Mouse (Mus musculus): ENCODE results near the gene Stard3.

DNA sequence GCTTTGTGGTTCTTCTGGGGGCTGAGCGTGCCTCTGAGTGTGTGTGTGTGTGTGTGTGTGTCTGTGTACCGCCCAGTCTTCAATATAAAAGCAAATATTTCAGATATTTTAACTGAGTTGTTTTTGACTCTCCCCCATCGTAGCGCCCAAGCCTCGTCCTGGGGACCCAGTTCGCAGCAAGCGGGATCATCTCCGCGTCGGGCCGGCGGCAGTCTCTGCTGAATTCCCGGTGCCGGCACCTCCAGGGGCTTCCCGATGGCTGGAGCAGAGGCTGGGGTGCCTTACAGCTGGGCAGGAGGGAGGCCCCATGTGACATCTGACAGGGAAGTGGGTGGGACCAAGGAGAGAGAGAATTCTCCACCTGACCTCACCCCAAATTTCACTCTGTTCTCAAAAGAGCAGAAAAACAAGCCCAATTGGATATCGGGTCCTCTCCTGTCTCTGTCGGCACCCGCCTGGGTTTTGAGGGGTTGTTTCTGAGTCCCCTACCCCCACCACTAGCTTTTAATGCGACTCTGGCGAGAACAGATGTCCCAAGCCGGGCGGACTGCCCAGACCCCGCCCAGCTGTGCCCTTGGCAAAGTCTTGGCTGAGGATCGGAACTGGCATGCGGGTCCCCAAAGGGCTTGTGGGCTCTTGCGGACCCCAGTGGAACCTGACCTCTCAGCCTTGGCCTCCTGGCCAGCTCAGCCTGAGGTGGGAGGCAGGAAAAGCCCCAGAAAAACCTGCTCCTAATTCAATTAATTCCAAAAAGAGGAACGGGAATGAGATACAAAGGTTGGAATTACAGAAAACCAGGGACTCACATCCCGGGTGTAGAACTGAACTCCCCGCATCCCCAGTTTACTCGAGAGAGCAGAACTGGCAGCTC, 37.1 kb upstream of the Stard3 start:
- TF ChIP-seq CTCF (IDR thresholded peaks at IDR 0.05; ENCODE audit: borderline replicate concordance, control insufficient read depth, extremely low read depth, insufficient read depth, low read length, poor library complexity): no peak
- TF ChIP-seq POLR2A (IDR thresholded peaks at IDR 0.05; ENCODE audit: control insufficient read depth, extremely low read depth, insufficient read depth, low read length, poor library complexity): no peak

All from thymus, adult 2 months (tissue).